Mouse (Mus musculus) liver, adult 2 months (tissue): ENCODE data around the gene Armh3.

Source experiments
- CTCF ChIP-seq: fragments of 200-500 bp; IDR thresholded peaks from 2 replicates; pipeline ENCODE4 v1.5.1; 2011; ENCODE audit warnings: low read depth, low read length, control low read depth
- POLR2A ChIP-seq: fragments of 200-500 bp; IDR thresholded peaks from 2 replicates; pipeline ENCODE4 v1.6.1; 2011; ENCODE audit warnings: low read length, control low read depth; ENCODE audit not compliant: insufficient read depth; ENCODE audit errors: extremely low read depth

- TF ChIP-seq CTCF, result no peak
- TF ChIP-seq POLR2A, result no peak
Observed at GRCm38 (mm10) chr19:45918406-45918805, 79.9 kb downstream of the Armh3 start.
